Mouse (Mus musculus): ENCODE data around the gene Trpm1.

The Trpm1 gene

GRCm38 (mm10) chr7:64163086-64163485 lies 9.5 kb downstream of the Trpm1 start:
- no peak for DNase-seq (ENCODE audit: low read depth in 2 of 2, low spot score in 2 of 2)

- DNase-seq (ENCODE audit: low read depth in 2 of 2, low spot score in 2 of 2), result no peak
These were observed 10.3 kb downstream of the Trpm1 start for GRCm38 (mm10) chr7:64163890-64164289.

- DNase-seq (ENCODE audit: low read depth in 2 of 2, low spot score in 2 of 2), result peak in 1 of 2 experiments; percentile 50
These were observed 11.4 kb downstream of the Trpm1 start for GRCm38 (mm10) chr7:64164997-64165396.

GRCm38 (mm10) chr7:64166025-64166424 lies 12.4 kb downstream of the Trpm1 start:
- no peak for DNase-seq (ENCODE audit: low read depth in 2 of 2, low spot score in 2 of 2)

- no peak for DNase-seq (ENCODE audit: low read depth in 2 of 2, low spot score in 2 of 2)
These were observed 13.1 kb downstream of the Trpm1 start for GRCm38 (mm10) chr7:64166724-64167123.

GRCm38 (mm10) chr7:64179310-64179709 lies 25.7 kb downstream of the Trpm1 start:
- no peak for DNase-seq (ENCODE audit: low read depth in 2 of 2, low spot score in 2 of 2)

GRCm38 (mm10) chr7:64185203-64185931 lies 31.7 kb downstream of the Trpm1 start:
- peak; percentile 65 to 73 for DNase-seq (ENCODE audit: low read depth in 2 of 2, low spot score in 2 of 2)

- DNase-seq (ENCODE audit: low read depth in 2 of 2, low spot score in 2 of 2), result no peak
These were observed 32.3 kb downstream of the Trpm1 start for GRCm38 (mm10) chr7:64185932-64186312.

GRCm38 (mm10) chr7:64192261-64192943 lies 38.8 kb downstream of the Trpm1 start:
- DNase-seq (ENCODE audit: low read depth in 2 of 2, low spot score in 2 of 2), result peak in 1 of 2 experiments; percentile 11

GRCm38 (mm10) chr7:64193476-64193875 lies 39.8 kb downstream of the Trpm1 start:
- DNase-seq (ENCODE audit: low read depth in 2 of 2, low spot score in 2 of 2), result no peak

GRCm38 (mm10) chr7:64196114-64196513 lies 42.5 kb downstream of the Trpm1 start:
- peak in 1 of 2 experiments; percentile 15 for DNase-seq (ENCODE audit: low read depth in 2 of 2, low spot score in 2 of 2)

GRCm38 (mm10) chr7:64208700-64209099 lies 55.1 kb downstream of the Trpm1 start:
- DNase-seq (ENCODE audit: low read depth in 2 of 2, low spot score in 2 of 2), result no peak

GRCm38 (mm10) chr7:64212870-64213269 lies 59.2 kb downstream of the Trpm1 start:
- no peak for DNase-seq (ENCODE audit: low read depth in 2 of 2, low spot score in 2 of 2)

GRCm38 (mm10) chr7:64214066-64214465 lies 60.4 kb downstream of the Trpm1 start:
- no peak for DNase-seq (ENCODE audit: low read depth in 2 of 2, low spot score in 2 of 2)

- no peak for DNase-seq (ENCODE audit: low read depth in 2 of 2, low spot score in 2 of 2)
These were observed 62.0 kb downstream of the Trpm1 start for GRCm38 (mm10) chr7:64215613-64216012.

- DNase-seq (ENCODE audit: low read depth in 2 of 2, low spot score in 2 of 2), result peak in 1 of 2 experiments; percentile 14
These were observed 63.8 kb downstream of the Trpm1 start for GRCm38 (mm10) chr7:64217428-64217827.

- DNase-seq (ENCODE audit: low read depth in 2 of 2, low spot score in 2 of 2), result peak in 1 of 2 experiments; percentile 10
These were observed 66.1 kb downstream of the Trpm1 start for GRCm38 (mm10) chr7:64219765-64220164.

GRCm38 (mm10) chr7:64223215-64223614 lies 69.6 kb downstream of the Trpm1 start:
- no peak for DNase-seq (ENCODE audit: low read depth in 2 of 2, low spot score in 2 of 2)

- no peak for DNase-seq (ENCODE audit: low read depth in 2 of 2, low spot score in 2 of 2)
These were observed 72.9 kb downstream of the Trpm1 start for GRCm38 (mm10) chr7:64226339-64227194.

GRCm38 (mm10) chr7:64227586-64227985 lies 74.0 kb downstream of the Trpm1 start:
- DNase-seq (ENCODE audit: low read depth in 2 of 2, low spot score in 2 of 2), result no peak

GRCm38 (mm10) chr7:64228300-64228699 lies 74.7 kb downstream of the Trpm1 start:
- DNase-seq (ENCODE audit: low read depth in 2 of 2, low spot score in 2 of 2), result no peak

GRCm38 (mm10) chr7:64229911-64230310 lies 76.3 kb downstream of the Trpm1 start:
- DNase-seq (ENCODE audit: low read depth in 2 of 2, low spot score in 2 of 2), result no peak
